Mouse (Mus musculus): ENCODE data around the gene Slc25a19.

GRCm38 (mm10) chr11:115644308-115644707 is 16.2 kb upstream of the Slc25a19 start:
- no peak for TF ChIP-seq CTCF (IDR thresholded peaks at IDR 0.05; ENCODE audit: control insufficient read depth, insufficient read depth, low read length)
- TF ChIP-seq POLR2A (IDR thresholded peaks at IDR 0.05; ENCODE audit: borderline replicate concordance, control insufficient read depth, low read depth, low read length) = no peak

All from bone marrow, adult 2 months (tissue).